Mouse (Mus musculus): ENCODE measurements at regions not wholly inside any gene's neighbourhood (a gene's known extent, or its start where the extent isn't known, plus 50 kb on each side); places are given as distances from the start of the nearest gene placed in this dataset.
A peak's percentile ranks its signal among the peaks of the same experiment; 100 is the strongest.

DNA sequence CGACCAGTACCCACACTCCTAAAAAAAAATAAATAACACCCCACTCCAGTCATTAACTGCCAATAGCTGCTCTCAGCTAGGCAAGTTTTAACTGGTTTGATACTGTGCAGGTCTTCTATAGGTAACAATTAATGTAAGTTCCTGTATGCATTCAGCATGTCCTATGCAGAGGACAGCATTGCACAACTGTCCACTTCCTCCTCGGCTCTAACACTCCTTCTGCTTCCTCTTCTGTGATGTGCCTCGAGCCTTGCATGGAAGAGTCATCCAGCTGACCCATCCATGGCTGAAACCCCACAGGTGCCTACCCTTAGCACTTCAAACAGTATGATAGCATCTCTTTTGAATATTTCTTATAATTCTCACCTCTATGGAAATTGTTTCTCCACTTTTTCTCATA is 449.4 kb upstream of the Rag2 start:
- DNase-seq (ENCODE audit: low read depth, low spot score) = no peak

GRCm38 (mm10) chr2:101206637-101207036 is 417.9 kb upstream of the Rag2 start:
- no peak for DNase-seq (ENCODE audit: low read depth, low spot score)

GRCm38 (mm10) chr2:101209136-101209535 is 415.4 kb upstream of the Rag2 start:
- DNase-seq (ENCODE audit: low read depth, low spot score) = peak; percentile 37

- DNase-seq (ENCODE audit: low read depth, low spot score) = no peak
These were observed 403.8 kb upstream of the Rag2 start for GRCm38 (mm10) chr2:101220759-101221158.

GRCm38 (mm10) chr2:101242983-101243382 is 381.5 kb upstream of the Rag2 start:
- no peak for DNase-seq (ENCODE audit: low read depth, low spot score)

DNA sequence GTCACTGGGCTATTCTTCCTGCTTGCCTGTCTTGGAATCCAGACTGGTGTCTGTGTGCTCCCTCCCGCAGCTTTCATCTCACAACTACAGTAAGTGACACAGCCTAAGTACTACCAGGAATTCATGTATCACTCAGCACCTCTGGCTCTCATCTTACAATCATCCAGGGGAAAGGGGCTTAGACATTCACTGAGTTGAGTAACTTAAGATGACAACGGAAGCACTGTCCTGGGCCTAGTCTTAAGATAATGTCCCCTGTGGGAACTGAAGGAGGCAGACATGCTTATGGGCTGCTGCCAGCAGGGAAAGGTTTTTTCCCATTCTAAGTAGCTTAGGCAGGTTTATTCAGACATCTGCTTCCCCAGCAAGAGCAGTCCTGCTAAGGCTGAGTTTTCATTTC is 377.4 kb upstream of the Rag2 start:
- DNase-seq (ENCODE audit: low read depth, low spot score) = no peak

GRCm38 (mm10) chr2:101252228-101252627 is 372.3 kb upstream of the Rag2 start:
- no peak for DNase-seq (ENCODE audit: low read depth, low spot score)

GRCm38 (mm10) chr2:101256464-101256863 is 368.1 kb upstream of the Rag2 start:
- DNase-seq (ENCODE audit: low read depth, low spot score) = no peak

DNA sequence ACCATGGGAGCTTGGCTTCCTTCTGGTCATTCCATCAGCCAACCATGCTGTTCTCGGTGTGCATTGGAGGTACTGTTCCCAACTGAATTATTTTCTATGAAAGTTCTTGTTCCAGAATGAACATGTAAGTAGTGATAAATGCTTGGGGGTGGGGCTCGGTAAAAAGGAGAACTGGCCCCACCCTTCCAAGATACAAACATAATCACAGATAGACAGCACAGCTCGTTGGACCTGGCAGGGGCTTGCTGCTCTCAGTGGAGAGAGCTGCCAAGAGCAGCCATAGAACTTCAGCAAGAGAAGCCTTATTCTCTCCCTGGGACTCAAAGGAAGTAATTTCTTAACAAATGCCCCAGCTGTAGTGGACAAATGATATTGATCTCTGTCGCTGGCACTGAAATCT is 360.6 kb upstream of the Rag2 start:
- DNase-seq (ENCODE audit: low read depth, low spot score) = no peak

DNA sequence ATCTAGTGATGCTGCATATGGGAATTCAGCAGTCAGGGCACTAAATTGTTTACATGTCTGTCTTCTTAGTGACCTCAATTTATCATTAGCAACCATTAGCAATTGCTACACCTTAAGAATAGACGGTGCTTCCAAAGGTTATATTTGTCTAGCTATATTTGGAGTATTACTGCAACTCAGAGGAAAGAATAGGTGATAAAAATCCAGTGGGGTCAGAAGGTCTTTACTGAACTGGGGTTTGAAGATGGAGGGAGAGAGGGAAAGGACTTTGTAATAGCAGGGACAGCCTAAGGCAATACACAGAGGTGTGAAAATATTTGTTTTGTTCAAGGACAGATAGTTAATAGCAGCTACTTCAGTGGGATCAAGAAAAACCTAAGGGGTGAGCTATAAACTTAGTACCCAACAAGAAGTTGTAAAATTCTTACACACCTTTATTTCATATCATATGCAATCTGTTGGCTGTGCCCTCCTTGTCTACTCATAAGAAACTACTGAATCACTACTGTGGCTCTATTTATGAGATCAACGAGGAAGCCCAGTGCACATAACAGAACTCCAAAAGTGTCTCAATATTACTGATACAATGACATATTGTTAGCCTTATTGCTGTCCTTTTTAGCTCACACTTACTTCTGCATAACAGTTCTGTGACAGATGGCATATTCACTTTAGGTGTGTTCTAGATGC is 357.7 kb upstream of the Rag2 start:
- DNase-seq (ENCODE audit: low read depth, low spot score) = no peak

DNA sequence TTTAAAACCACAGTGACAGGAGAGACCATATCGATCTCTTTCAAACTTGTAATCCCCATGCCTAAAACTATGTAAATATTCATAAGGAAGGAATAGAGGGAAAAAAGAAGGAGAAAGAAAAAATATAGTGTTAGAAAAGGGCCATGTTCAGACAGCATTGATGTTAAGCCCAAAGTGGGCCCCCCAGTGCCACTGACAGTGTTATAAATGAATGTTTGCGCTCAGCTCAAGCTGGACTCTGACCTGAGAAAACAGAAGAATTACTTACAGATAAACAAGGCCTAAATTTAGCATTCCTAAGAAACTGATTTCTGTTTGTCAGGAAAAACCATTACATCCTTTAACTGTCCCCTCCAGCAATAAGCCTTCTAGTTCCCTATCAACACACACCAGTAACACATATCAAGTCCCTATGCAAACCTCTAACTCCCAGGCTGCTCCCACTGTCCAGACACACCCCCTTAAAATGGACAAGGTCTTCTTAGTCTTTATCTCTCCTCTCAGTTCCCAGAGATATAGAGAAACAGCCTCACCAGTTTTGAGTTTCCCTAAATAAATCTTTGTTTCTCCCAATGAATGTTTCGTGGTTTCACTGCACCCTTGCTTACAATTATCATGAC is 350.4 kb upstream of the Rag2 start:
- no peak for DNase-seq (ENCODE audit: low read depth, low spot score)

GRCm38 (mm10) chr2:101284886-101285285 is 339.6 kb upstream of the Rag2 start:
- DNase-seq (ENCODE audit: low read depth, low spot score) = no peak

- DNase-seq (ENCODE audit: low read depth, low spot score) = no peak
These were observed 336.4 kb upstream of the Rag2 start for GRCm38 (mm10) chr2:101288119-101288518.

DNA sequence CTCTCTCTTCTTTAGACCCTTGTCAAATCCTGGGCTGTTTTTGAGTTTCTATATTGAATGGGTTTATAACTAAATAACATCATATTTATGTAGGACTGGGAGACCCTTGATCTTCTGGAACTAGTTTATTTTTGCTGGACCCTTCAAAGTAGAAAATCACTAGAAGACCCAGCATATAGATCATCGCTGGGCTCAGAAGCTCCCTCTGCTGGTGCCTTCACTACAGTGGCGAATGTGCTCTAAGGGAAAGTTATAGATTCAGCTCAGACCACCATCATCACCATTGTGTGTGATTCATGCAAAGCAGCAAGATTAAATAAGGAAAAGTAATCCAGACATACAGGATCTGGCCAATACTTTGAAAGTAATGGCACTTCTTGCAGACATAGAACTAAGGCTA is 335.4 kb upstream of the Rag2 start:
- DNase-seq (ENCODE audit: low read depth, low spot score) = no peak

- no peak for DNase-seq (ENCODE audit: low read depth, low spot score)
These were observed 333.8 kb upstream of the Rag2 start for GRCm38 (mm10) chr2:101290738-101291137.

DNA sequence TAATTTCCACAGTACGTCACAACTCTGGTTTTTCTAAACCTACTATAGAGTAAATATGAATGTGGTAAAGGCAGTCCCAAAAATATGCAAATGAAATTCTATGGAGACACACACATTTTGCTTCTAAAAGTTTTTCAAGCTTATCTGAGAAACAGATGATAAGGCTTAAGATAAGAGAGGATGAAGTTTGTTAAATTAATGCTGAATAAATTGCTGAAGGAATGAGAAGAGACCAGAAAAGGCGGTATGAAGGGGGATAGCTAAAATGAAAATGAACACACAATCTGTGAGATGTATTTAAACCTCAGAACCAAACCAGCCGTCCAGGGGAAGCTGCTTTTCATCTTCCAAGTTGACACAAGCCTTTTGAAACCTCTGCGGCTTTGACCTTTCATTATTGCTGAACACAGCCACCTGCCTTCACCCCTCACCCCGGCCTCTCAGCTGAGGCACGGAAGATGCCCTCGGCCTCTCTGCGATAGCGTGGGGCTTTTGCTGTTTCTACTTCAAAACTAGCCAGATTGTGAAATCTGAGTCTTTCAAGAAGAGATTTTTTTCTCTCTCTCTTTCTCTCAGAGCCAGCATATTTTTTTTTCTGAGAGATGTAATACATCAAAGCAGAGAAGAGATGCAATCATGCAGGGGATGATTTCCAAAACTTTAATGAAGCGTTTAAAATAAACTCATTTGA is 328.7 kb upstream of the Rag2 start:
- no peak for DNase-seq (ENCODE audit: low read depth, low spot score)

DNA sequence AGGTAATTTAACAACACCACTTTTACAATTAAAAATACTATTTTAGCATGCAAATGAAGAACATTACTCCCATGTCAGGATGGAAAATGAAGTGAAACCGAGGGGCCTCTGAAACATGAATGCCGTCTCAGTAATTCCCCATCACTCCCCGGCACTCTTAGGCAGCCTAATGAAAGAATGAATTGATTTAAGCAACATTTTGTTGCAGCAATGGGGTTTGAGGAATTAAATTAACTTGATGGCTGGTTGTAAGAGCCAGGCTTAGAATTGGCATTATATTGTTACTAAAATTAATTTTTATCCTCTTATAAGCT is 328.2 kb upstream of the Rag2 start:
- no peak for DNase-seq (ENCODE audit: low read depth, low spot score)

GRCm38 (mm10) chr2:101296778-101297177 is 327.7 kb upstream of the Rag2 start:
- DNase-seq (ENCODE audit: low read depth, low spot score) = no peak

DNA sequence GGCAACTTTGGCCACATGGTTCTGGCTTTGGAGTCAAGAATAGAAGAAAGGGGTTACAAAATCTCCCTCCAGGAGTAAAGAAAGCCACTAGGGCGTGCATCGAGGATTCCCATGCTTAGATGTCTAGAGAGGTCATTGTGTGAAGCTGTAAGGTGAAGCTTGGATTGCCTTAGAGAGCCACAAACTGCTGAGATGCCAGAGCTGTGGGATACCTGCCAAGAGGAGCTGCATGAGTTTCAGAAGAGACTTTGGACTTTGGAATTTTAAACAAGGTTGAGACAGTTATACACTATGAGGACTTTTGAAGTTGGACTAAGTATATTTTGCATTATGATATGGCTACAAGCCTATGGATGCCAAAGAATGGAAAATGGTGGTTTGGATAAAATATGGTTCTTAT is 325.4 kb upstream of the Rag2 start:
- DNase-seq (ENCODE audit: low read depth, low spot score) = no peak

GRCm38 (mm10) chr2:101300106-101300505 is 324.4 kb upstream of the Rag2 start:
- DNase-seq (ENCODE audit: low read depth, low spot score) = no peak

DNA sequence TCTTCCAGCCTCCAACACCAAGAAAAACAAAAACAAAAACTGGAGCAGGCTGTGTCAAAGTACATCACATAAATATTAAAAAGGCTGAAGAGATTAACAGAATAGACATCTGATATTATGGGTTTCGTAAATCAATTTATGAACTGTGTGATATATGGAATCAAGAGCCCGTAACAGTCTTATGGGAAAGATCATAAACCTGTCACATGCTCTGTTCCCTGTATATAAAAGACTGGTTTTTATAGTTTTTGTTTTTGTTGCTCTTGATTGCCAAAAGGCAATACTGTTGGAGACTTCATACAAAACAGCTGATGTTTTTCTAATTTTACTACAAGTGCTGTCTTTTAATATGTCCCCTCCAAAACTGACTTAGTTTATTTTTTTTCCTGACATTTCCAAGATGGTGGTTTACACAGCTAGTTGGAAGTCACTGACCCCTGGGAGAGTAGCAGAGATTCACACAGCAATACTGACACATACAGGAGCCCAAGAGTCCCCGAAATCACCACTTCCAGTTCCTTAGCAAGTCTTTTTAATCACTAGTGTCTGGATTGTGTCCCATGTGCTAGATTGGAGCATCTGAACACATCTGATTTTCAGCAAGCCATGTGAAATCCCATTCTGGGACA is 303.1 kb upstream of the Rag2 start:
- no peak for DNase-seq (ENCODE audit: low read depth, low spot score)

- no peak for DNase-seq (ENCODE audit: low read depth, low spot score)
These were observed 267.8 kb upstream of the Rag2 start for GRCm38 (mm10) chr2:101356709-101357108.

DNA sequence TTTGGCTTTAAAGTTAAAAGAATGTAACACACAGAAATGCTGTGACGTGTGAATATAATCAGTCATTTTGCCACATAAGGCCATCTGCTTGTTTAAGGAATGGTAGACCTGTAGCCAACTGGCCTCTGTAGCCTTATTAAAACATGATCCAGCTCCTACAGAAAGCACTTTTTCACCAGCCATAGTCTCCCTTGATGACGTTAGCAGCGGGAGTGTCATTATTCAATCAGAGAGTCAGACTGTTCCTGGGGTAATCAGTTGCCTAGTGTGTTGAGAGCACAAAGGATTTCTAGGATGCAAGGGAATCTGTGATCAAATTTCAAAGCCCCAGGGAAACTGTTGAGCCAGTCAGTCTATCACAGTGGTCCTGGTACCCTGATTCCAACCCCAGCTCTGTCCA is 260.3 kb upstream of the Rag2 start:
- DNase-seq (ENCODE audit: low read depth, low spot score) = no peak

All from CD4-positive helper T cell, adult 2 months (primary cell).